Mouse (Mus musculus): ENCODE data around the gene Tm9sf1. TPM values are rescaled to one million over a fixed set of nuclear protein-coding genes. Genes with fewer than 3 reads are reported as not detected.

Tm9sf1 gene
- polyA plus RNA-seq, 1 experiment from 2014 or later = 58.5 TPM

GRCm38 (mm10) chr14:55618486-55619195, 25.0 kb downstream of the Tm9sf1 start:
- Histone ChIP-seq H3K4me3 (peak overlapping the region; percentile 33), H3K27me3 (no peaks in the 10 kb centered on the region), H3K4me1 (replicated peaks) (peaks cover 4% of the 10 kb centered on the region; the same call in 1 of the 2 replicates), H3K27ac (peak overlapping the region; percentile 12; the same call in 1 of the 2 replicates), H3K9me3 (no peaks in the 10 kb centered on the region), H3K4me2 (peak overlapping the region; percentile 42), H3K36me3 (peaks cover 8% of the 10 kb centered on the region), H3K9ac (peak overlapping the region; percentile 46)
- 51% methylated on average over 22 of the region's 22 CpGs for WGBS
- ATAC-seq (ENCODE audit: low FRiP score) = peak; percentile 51; the same call in 1 of the 2 replicates

DNA sequence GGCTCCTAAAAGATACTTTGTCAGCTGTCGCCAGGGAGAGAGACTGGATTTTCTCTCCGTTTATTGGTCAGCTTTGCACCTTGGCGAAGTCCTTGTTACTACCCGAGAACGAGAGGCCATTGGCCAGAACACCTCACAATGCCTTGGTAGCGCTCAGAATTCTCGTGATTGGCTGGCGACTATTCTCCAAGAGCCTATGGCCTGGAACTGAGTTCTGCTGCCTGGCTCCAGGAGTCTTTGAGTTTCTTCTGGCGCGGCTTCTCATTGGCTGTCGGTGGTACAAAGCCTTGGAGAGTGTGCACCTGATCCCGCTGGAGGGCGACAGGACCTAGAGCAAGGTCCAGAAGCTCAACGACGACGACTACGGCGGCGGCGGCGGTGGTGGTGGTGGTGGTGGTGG, 25.8 kb downstream of the Tm9sf1 start, which contains the start of gene Rec8:
Gene Rec8 (plus strand): TSS at position 216 of the 400 bp plus-strand sequence.
- Histone ChIP-seq H3K36me3 (peaks cover 1% of the 10 kb centered on the region; the same call in 1 of the 2 replicates), H3K4me1 (replicated peaks) (peaks cover 4% of the 10 kb centered on the region; the same call in 1 of the 2 replicates), H3K27ac (peak within 1 kb of the TSS; percentile 12; the same call in 1 of the 2 replicates), H3K27me3 (no peaks in the 10 kb centered on the region), H3K4me2 (peak within 1 kb of the TSS; percentile 42), H3K4me3 (peak within 1 kb of the TSS; percentile 33), H3K9ac (peak within 1 kb of the TSS; percentile 46), H3K9me3 (no peaks in the 10 kb centered on the region)
- ATAC-seq (ENCODE audit: low FRiP score) = peak; percentile 91
- 20% methylated on average over 21 of the region's 21 CpGs for WGBS

DNA sequence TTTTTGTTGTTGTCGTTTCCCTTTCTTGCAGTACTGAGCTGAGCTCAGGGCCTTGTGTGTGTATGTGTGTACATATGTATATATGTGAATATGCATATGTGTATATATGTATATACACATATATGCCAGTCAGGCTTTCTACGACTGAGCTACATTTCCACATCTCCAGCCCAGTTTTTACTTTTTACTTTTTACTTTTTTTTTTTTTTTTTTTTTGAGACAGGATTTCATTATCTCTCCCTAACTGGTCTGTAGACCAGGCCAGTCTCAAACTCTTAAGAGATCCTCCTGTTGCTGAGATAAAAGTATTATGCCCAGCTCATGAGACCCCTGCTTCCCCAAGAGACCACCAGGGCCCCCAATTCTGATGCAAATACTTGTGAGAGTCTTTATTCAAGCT, 26.8 kb downstream of the Tm9sf1 start:
- Histone ChIP-seq H3K27ac (no peak overlapping the region), H3K9ac (no peak overlapping the region), H3K4me1 (replicated peaks) (peaks cover 4% of the 10 kb centered on the region; the same call in 1 of the 2 replicates), H3K36me3 (no peaks in the 10 kb centered on the region), H3K4me2 (no peak overlapping the region), H3K9me3 (no peaks in the 10 kb centered on the region), H3K4me3 (no peak overlapping the region), H3K27me3 (no peaks in the 10 kb centered on the region)
- ATAC-seq (ENCODE audit: low FRiP score) = no peak
- 87% methylated on average over 2 of the region's 2 CpGs for WGBS

- Histone ChIP-seq H3K27ac (no peak overlapping the region), H3K27me3 (no peaks in the 10 kb centered on the region), H3K9ac (no peak overlapping the region), H3K36me3 (0 out of 2 replicates have a peak, but pooled peaks cover 2% of the 10 kb centered on the region), H3K9me3 (no peaks in the 10 kb centered on the region), H3K4me2 (no peak overlapping the region), H3K4me3 (no peak overlapping the region), H3K4me1 (replicated peaks) (peaks cover 4% of the 10 kb centered on the region; the same call in 1 of the 2 replicates)
- no peak for ATAC-seq (ENCODE audit: low FRiP score)
- WGBS = 38% methylated on average over 2 of the region's 2 CpGs
Measured at GRCm38 (mm10) chr14:55615876-55616275, 27.7 kb downstream of the Tm9sf1 start.

DNA sequence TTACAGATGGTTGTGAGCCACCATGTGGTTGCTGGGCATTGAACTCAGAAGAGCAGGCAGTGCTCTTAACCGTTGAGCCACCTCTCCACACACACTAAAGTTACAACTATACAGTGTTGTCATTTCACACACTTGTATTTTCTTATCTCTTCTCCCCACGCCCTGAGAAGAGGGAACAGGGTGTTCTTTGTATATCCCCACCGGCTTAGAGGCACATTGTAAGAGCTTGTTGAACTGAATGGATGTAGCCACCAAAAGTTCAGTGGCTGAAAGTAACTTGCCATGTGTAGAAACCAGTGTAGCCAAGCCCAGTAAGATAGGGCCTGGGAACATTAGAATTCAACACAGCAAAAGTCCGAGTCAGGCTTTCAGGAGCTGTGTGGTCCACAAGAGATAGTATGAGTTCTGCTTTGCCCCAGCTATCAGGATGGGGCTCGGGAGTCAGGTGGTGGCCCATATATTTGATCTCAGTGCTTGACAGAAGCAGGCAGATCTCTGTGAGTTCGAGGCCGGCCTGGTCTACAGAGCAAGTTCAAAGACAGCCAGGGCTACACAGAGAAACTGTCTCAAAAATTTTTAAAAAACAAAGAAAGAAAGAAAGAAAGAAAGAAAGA, 28.9 kb downstream of the Tm9sf1 start:
- Histone ChIP-seq H3K4me1 (replicated peaks) (peaks cover 4% of the 10 kb centered on the region; the same call in 1 of the 2 replicates), H3K4me3 (no peak overlapping the region), H3K36me3 (peaks cover 10% of the 10 kb centered on the region), H3K27me3 (no peaks in the 10 kb centered on the region), H3K4me2 (no peak overlapping the region), H3K27ac (no peak overlapping the region), H3K9me3 (no peaks in the 10 kb centered on the region), H3K9ac (no peak overlapping the region)
- WGBS = 85% methylated on average over 7 of the region's 7 CpGs
- no peak for ATAC-seq (ENCODE audit: low FRiP score)

DNA sequence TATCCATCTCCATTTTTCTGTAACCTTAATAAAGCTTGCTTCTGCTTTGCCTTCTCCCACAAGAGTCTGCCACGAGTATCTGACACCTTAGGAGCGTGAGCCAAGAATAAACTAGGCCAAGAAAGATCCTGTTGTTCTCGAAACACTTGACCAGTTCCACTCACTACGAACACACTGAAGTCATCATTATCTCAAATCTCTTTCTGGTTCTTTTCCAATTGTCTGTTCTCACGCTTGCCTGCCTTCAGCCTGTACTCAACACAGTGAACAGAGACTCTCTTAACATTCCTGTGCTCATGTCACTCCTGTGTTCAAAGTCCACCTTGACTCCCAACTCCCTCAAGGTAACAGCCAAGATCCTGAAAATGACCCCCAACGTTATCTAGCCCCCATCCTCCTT, 30.3 kb downstream of the Tm9sf1 start:
- no peak overlapping the region for H3K4me2 ChIP-seq
- H3K27ac ChIP-seq = no peak overlapping the region
- H3K27me3 ChIP-seq = no peaks in the 10 kb centered on the region
- peaks cover 23% of the 10 kb centered on the region for H3K36me3 ChIP-seq
- WGBS = 74% methylated on average over 6 of the region's 6 CpGs
- ATAC-seq (ENCODE audit: low FRiP score) = no peak
- H3K4me3 ChIP-seq = no peak overlapping the region
- no peak overlapping the region for H3K9ac ChIP-seq
- no peaks in the 10 kb centered on the region for H3K4me1 ChIP-seq (replicated peaks)
- no peaks in the 10 kb centered on the region for H3K9me3 ChIP-seq

- Histone ChIP-seq H3K36me3 (peaks cover 60% of the 10 kb centered on the region), H3K9me3 (no peaks in the 10 kb centered on the region), H3K27ac (no peak overlapping the region), H3K9ac (no peak overlapping the region), H3K27me3 (no peaks in the 10 kb centered on the region), H3K4me1 (replicated peaks) (peaks cover 6% of the 10 kb centered on the region), H3K4me2 (no peak overlapping the region), H3K4me3 (no peak overlapping the region)
- no peak for ATAC-seq (ENCODE audit: low FRiP score)
- 95% methylated on average over 6 of the region's 6 CpGs for WGBS
Measured at GRCm38 (mm10) chr14:55608339-55608738, 35.3 kb downstream of the Tm9sf1 start.

DNA sequence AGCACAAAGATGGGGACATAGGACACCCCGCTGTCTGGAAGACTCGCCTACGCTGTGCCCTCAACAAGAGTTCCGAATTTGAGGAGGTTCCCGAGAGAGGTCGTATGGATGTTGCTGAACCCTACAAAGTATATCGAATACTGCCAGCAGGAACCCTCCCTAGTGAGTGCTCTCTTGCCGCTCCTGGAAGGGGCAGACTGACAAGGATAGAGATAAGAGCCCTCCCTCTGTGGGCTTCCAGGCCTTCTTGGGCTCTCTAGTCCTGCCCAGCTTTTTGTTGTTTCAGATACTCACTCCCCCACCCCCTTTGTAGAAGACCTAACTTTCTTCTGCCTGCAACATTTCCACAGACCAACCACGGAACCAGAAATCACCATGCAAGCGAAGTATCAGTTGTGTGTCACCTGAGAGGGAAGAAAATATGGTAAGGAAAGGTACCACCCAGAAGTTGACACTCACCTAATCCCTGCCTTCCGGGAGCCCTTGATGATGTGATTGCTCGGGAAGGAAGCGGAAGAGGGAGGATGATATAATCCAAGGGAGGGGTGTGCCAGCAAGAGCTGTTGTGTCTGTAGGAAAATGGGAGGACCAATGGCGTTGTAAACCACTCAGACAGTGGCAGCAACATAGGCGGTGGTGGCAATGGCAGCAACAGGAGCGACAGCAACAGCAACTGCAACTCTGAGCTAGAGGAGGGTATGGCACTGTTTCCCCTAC, 37.7 kb downstream of the Tm9sf1 start:
- no peak overlapping the region for H3K27ac ChIP-seq
- no peaks in the 10 kb centered on the region for H3K9me3 ChIP-seq
- no peak overlapping the region for H3K9ac ChIP-seq
- H3K4me1 ChIP-seq (replicated peaks) = peaks cover 6% of the 10 kb centered on the region
- no peak overlapping the region for H3K4me3 ChIP-seq
- H3K36me3 ChIP-seq = peaks cover 83% of the 10 kb centered on the region
- no peak overlapping the region for H3K4me2 ChIP-seq
- 94% methylated on average over 16 of the region's 16 CpGs for WGBS
- no peaks in the 10 kb centered on the region for H3K27me3 ChIP-seq
- ATAC-seq (ENCODE audit: low FRiP score) = no peak

DNA sequence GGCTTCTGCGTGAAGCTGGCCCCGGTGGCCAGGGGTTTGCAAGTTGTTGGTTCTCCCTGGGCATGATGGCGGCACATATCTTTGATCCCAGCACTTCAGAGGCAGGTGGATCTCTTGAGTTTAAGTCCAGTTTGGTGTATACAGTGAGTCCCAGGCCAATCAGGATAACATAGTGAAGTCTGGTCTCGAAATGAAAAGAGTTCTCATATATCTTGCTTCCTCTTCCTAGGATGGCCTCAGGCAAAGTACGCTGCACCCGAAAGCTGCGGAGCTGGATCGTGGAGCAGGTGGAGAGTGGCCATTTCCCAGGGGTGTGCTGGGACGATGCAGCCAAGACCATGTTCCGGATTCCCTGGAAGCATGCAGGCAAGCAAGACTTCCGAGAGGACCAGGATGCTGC, 38.8 kb downstream of the Tm9sf1 start:
- H3K4me2 ChIP-seq = no peak overlapping the region

GRCm38 (mm10) chr14:55603633-55604576, 39.7 kb downstream of the Tm9sf1 start:
- H3K4me1 ChIP-seq (replicated peaks) = peaks cover 6% of the 10 kb centered on the region
- 25% methylated on average over 19 of the region's 19 CpGs for WGBS
- peak overlapping the region; percentile 35 for H3K27ac ChIP-seq
- H3K27me3 ChIP-seq = no peaks in the 10 kb centered on the region
- peak overlapping the region; percentile 34 for H3K4me2 ChIP-seq
- no peaks in the 10 kb centered on the region for H3K9me3 ChIP-seq
- ATAC-seq (ENCODE audit: low FRiP score) = peak; percentile 86
- H3K36me3 ChIP-seq = peaks cover 87% of the 10 kb centered on the region
- H3K9ac ChIP-seq = peak overlapping the region; percentile 2; the same call in 1 of the 2 replicates
- H3K4me3 ChIP-seq = peak overlapping the region; percentile 15

More for the DNA sequence above, 38.8 kb downstream of the Tm9sf1 start:
- H3K4me1 ChIP-seq (replicated peaks) = peaks cover 6% of the 10 kb centered on the region
- no peaks in the 10 kb centered on the region for H3K27me3 ChIP-seq
- H3K36me3 ChIP-seq = peaks cover 87% of the 10 kb centered on the region
- no peak overlapping the region for H3K27ac ChIP-seq
- H3K4me3 ChIP-seq = no peak overlapping the region
- 91% methylated on average over 11 of the region's 11 CpGs for WGBS
- H3K9me3 ChIP-seq = no peaks in the 10 kb centered on the region
- no peak for ATAC-seq (ENCODE audit: low FRiP score)
- no peak overlapping the region for H3K9ac ChIP-seq

GRCm38 (mm10) chr14:55603271-55603632, 40.4 kb downstream of the Tm9sf1 start, which contains the start of gene Irf9:
Irf9 (plus strand) TSS chr14:55603571.
- no peak for ATAC-seq (ENCODE audit: low FRiP score)
- Histone ChIP-seq H3K9ac (peak within 1 kb of the TSS; percentile 2; the same call in 1 of the 2 replicates), H3K4me1 (replicated peaks) (peaks cover 6% of the 10 kb centered on the region), H3K36me3 (peaks cover 87% of the 10 kb centered on the region), H3K27ac (peak within 1 kb of the TSS; percentile 35), H3K27me3 (no peaks in the 10 kb centered on the region), H3K4me3 (peak within 1 kb of the TSS; percentile 15), H3K9me3 (no peaks in the 10 kb centered on the region), H3K4me2 (peak within 1 kb of the TSS; percentile 34)
- 88% methylated on average over 7 of the region's 7 CpGs for WGBS
